Mouse (Mus musculus) liver (tissue): ENCODE data around the gene H2-M5.

Experiments used
- DNase-seq: peaks from one replicate; pipeline ENCODE4 v3.0.0-alpha.2; 2020; ENCODE audit warnings: mixed read lengths

Gene H2-M5

GRCm38 (mm10) chr17:36947051-36947819 is 42.1 kb downstream of the H2-M5 start:
- DNase-seq: peak; percentile 27

- no peak for DNase-seq
Measured at GRCm38 (mm10) chr17:36944121-36944775, 45.1 kb downstream of the H2-M5 start.

GRCm38 (mm10) chr17:36943691-36944090 is 45.6 kb downstream of the H2-M5 start:
- DNase-seq: no peak

- DNase-seq: no peak
Measured at GRCm38 (mm10) chr17:36942791-36943471, 46.4 kb downstream of the H2-M5 start, which contains the start of gene Rnf39. TSS of gene Rnf39 (plus strand) at chr17:36942918.

- no peak for DNase-seq
Measured at GRCm38 (mm10) chr17:36942391-36942790, 46.9 kb downstream of the H2-M5 start.

- no peak for DNase-seq
Measured at GRCm38 (mm10) chr17:36938056-36938455, 51.3 kb downstream of the H2-M5 start.
